Mouse (Mus musculus): Measurements from ENCODE around the gene Mrtfb.

GRCm38 (mm10) chr16:13415465-13415864 is 159.2 kb downstream of the Mrtfb start:
- TF ChIP-seq POLR2A (IDR thresholded peaks at IDR 0.05; ENCODE audit: borderline replicate concordance, low read depth, low read length) (no peak), CTCF (IDR thresholded peaks at IDR 0.05; ENCODE audit: low read depth, low read length) (no peak)

All from bone marrow macrophage, adult 2 months (primary cell).